Mouse (Mus musculus): ENCODE measurements at regions not wholly inside any gene's neighbourhood (a gene's known extent, or its start where the extent isn't known, plus 50 kb on each side); places are given as distances from the start of the nearest gene placed in this dataset. TPM values are rescaled to one million over a fixed set of nuclear protein-coding genes. Genes with fewer than 3 reads are reported as not detected.

GRCm38 (mm10) chr7:139741246-139741903 lies 57.8 kb upstream of the Cfap46 start:
- DNase-seq (ENCODE audit: extremely low spot score in 1 of 2, low spot score in 2 of 2), result peak in 1 of 2 experiments; percentile 23
- intact Hi-C loops (cut with DNase I), result no loop called here

DNA sequence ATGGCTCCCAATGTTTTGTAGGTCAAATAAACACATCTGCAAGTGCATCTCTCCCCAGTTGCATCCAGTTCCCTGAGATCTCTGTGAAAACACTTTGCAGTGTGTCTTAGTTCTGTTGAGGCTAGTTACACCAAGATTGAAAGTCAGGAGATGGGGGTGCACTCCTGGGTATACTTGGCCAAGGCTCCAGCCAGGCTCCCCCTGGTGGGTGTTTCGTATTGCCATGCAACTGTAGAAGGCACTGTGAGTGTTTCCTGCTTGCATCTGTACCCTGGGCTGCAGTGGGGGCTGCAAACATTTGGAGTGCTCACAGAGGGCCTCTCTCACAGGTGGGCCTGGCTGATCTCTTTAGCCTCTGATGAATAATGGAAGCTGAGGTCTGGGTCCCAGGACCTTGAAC lies 63.2 kb upstream of the Cfap46 start:
- DNase-seq (ENCODE audit: extremely low spot score in 1 of 2, low spot score in 2 of 2), result peak in 1 of 2 experiments; percentile 59
- intact Hi-C loops (cut with DNase I), result no loop called here

GRCm38 (mm10) chr7:139747290-139748067 lies 63.9 kb upstream of the Cfap46 start:
- DNase-seq (ENCODE audit: extremely low spot score in 1 of 2, low spot score in 2 of 2), result no peak
- intact Hi-C loops (cut with DNase I), result no loop called here

GRCm38 (mm10) chr7:139755004-139755403 lies 71.4 kb upstream of the Cfap46 start:
- no peak for DNase-seq (ENCODE audit: extremely low spot score in 1 of 2, low spot score in 2 of 2)
- intact Hi-C loops (cut with DNase I), result no loop called here

DNA sequence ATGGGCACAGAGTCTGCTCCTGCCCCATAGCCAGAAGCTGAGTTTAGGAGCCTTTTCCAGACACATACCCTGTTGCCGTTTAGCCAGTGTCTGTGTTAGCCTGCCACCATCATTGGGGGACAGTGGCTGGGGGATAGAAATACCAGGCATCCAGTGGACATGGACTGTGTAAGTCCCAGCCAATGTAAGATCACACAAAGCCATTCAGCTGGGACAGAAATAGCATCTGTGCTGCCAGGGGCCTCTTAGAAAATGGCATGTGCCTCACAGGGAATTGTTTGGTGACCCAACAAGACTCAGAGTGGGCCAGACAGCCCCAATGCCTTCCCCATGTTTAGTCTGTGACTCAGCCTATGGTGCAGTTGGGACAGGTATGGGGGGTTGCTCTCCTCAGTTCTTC lies 71.5 kb upstream of the Adgra1 start:
- DNase-seq (ENCODE audit: extremely low spot score in 1 of 2, low spot score in 2 of 2), result no peak
- intact Hi-C loops (cut with DNase I), result no loop called here

DNA sequence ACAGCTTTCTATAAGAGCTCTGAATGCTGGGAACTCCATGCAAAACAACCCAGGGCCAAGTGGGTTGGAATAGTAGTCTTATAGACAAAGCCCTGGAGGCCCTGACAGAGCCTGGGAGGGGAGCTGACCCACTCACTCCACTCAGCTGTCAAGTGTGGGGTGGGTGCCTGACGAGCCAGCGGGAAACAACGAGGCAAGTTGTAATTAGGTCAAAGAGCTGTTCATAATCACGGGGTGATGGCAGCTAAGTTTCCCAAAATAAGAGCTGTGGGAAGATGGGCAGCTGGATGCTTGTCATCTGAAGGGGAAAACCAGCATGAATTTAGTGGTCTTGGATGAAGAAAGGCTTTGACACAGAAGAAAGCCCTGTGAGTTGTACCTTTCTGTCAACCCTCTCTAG lies 70.7 kb upstream of the Adgra1 start:
- intact Hi-C loops (cut with DNase I), result no loop called here
- no peak for DNase-seq (ENCODE audit: extremely low spot score in 1 of 2, low spot score in 2 of 2)

DNA sequence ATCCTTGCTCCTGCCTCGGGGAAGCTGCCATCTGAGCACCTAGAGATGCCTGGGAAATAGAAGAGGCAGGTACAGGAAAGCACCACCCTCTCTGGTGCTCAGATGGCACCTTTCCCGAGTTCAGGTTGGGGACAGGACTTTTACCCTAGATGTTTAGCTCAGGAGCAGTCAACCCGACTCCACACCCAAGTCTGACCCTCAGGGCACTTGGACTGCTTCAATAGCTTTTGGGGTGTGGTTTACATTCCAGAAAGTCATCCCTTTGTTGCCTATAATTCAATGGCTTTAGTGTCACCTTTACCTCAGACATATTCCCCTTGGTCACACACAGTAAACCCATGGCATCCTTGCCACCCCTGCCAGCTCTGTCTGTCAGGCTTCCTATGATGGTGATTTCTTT lies 67.7 kb upstream of the Adgra1 start:
- DNase-seq (ENCODE audit: extremely low spot score in 1 of 2, low spot score in 2 of 2), result no peak
- intact Hi-C loops (cut with DNase I), result no loop called here

DNA sequence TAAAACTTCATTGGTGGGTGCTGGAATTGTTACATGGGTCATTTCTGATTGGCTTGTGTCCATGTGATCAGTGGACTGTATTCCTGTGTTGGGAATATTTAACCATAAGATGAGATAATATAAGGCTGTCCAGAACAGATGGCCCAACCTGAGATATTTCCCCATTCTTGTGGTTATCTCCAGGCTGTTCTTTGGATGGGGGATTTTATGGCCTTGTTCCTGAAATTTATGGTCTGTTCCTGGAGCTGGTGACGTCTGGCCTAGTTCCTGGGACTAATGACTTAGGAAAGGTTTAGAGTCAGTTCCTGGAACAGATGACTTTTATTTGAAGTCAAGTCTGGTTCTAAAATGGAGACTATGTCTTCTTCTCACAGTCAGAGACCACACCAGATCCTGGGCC lies 64.8 kb upstream of the Adgra1 start:
- intact Hi-C loops (cut with DNase I), result no loop called here
- DNase-seq (ENCODE audit: extremely low spot score in 1 of 2, low spot score in 2 of 2), result no peak

DNA sequence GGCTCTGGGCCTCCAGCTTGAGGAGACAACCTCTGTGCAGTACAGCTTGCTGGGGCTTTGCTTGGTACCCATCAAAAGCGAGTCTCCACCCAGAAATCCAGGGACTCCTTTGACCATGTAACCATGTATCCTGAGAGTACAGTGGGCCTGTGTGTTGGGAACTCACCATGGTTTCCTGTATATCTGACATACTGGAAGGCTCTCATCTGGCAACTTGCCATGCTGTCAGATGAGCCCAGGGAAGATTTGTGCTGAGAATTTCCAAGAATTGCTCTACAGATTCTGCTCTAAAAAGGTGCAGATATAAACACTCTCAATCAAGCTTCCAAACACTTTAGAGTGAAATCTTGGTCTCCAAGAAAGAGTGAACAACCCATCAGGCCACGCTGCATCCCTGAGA lies 56.7 kb upstream of the Adgra1 start:
- DNase-seq (ENCODE audit: extremely low spot score in 1 of 2, low spot score in 2 of 2), result peak; percentile 23 to 36
- intact Hi-C loops (cut with DNase I), result no loop called here

DNA sequence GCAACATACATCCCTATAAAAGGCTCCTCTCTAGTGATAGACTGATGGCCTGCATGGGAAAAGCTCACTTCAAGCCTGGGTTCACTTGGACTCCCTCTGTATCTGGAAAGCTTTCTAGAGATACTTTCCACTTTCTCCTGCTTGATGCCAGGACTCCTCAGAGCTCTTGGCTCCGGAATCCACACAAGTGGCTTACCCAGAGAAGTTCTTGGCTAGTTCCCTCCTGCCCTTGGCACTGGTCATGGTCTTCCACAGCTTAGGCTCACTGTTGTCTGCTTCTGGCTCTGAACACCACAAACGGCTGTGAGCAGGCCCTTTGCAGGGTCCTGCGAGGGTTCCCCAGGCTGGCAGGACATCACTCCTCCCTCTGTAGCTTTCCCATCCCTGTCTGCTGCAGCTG lies 54.1 kb upstream of the Adgra1 start:
- peak in 1 of 2 experiments; percentile 37 for DNase-seq (ENCODE audit: extremely low spot score in 1 of 2, low spot score in 2 of 2)
- intact Hi-C loops (cut with DNase I), result no loop called here

GRCm38 (mm10) chr7:139781513-139781912 lies 52.5 kb upstream of the Adgra1 start:
- intact Hi-C loops (cut with DNase I), result no loop called here
- DNase-seq (ENCODE audit: extremely low spot score in 1 of 2, low spot score in 2 of 2), result no peak

Small RNA genes lying in the stretch of these regions (microRNA-seq; reads per million reads assigned to microRNA genes)
- not detected for gene Mir6401

Measured in left cerebral cortex, postnatal 10 days (tissue).